Mouse (Mus musculus) A20 (cell line): ENCODE data around the gene Tmem98.

ENCODE experiments used
- DNase-seq: peaks from one replicate; pipeline ENCODE4 v3.0.0-alpha.2; 2011; ENCODE audit warnings: low read depth, low spot score

Gene Tmem98

DNA sequence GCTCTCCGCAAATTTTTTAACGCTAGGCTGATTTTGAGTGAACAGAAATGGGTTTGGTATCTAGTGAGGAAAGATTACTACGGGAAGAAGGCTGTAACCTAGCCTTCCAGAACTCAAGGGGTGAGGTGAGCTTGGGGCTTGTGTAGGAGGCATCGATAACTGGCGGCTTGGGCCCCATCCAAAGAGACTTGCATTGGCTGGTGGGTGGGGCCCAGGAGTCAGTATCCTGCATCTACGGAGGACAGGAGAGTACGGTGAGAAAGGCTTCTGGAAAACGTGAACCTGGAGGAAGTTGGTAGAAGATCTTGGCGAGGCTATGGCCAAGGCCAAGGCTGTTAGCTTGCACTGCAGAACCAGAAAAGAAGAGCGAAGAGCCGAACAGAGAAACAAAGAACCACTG, 44.5 kb downstream of the Tmem98 start:
- no peak for DNase-seq

DNA sequence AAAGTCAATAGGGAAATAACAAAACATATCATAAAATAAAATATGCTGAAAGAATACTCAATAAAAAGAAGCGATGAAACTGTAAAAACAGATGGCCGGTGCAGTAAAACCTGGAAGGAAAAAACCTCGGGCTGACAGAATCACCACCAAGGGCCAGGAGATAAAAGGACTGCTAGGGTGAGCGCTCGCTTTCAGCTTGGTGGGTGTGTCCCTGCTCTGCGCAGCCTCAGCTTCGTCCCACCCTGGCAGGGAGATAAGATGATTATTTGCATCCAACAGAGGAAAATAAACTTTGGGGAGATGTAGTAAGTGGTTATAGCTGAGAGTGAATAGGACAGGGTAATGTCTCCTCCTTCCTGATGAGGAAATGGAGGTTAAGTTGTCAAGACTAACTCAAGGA, 44.9 kb downstream of the Tmem98 start:
- no peak for DNase-seq

DNA sequence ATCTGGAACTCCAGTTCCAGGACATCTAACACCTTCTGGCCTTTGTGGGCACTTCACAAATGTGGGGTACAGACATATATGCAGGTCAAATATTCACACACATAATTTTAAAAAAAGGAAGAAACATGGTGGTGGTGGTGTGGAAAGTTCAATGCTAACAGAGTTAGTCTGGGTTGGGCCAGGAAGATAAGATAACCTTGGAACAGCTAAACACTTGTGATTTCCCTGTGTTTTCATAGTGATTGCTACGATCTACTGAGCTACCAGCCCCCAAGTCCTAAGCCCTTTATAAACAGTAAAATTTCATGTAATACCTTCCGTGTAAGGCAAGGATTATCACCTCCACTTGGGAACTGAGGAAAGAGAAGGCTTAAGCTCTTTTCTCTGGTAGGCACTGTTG, 46.9 kb downstream of the Tmem98 start:
- no peak for DNase-seq

DNA sequence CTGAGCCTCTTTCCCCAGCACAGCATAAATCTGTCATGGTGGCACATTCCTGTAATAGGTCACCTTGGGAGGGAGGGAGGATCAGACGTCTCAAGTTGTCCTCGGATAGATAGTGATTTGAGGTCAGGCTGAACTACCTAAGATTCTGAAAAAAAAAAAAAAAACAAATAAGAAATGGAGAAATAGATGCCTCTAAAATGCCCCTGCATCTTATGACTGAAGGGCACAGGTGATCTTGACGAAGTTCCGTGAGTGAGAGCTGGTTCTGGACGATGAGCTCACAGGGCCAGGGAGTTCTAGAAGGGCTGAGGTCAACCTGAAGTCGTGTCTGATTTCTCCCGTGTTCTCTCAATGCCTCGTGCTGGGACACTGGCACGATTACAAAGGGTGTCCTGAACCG, 48.1 kb downstream of the Tmem98 start, which contains the start of gene Spaca3:
Spaca3 (plus strand) TSS at position 301 of the 400 bp plus-strand sequence.
- DNase-seq, result no peak

DNA sequence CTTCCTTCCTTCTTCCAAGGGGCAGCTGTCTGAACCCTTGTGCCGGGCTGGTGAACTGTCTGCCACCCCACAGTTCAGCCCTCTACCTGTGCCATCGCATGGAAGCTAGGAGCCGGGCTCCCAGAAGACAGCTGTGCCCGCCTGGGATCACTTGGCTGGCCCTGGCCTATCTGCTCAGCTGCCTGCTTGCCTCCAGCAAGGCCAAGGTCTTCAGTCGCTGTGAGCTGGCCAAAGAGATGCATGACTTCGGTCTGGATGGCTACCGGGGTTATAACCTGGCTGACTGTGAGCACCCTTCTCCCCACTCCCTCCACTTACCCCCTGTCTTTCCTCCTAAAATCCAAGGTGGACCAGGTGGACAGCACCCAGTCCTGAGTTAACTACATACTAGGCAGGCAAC, 53.0 kb downstream of the Tmem98 start:
- no peak for DNase-seq

DNA sequence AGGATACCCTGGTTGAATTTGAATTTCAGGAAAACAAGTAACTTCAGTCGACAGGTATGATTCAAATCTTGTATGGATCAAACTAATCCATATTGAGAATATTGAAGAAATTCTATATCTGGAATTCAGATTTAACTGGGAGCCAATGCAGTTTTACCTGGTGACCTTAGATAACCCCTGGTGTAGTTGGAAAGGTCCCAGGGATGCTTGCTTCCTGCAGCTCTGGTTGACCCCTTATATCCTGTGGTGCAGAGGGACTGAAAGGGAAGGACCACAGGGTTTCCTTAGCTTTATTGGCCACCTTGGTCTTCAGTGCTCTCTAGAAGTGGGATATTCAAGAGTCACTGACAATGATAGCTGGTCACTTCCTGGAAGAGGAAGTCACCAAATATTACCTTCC, 58.1 kb downstream of the Tmem98 start:
- DNase-seq, result no peak
